Mouse (Mus musculus): ENCODE data around the gene Map2k6.

DNA sequence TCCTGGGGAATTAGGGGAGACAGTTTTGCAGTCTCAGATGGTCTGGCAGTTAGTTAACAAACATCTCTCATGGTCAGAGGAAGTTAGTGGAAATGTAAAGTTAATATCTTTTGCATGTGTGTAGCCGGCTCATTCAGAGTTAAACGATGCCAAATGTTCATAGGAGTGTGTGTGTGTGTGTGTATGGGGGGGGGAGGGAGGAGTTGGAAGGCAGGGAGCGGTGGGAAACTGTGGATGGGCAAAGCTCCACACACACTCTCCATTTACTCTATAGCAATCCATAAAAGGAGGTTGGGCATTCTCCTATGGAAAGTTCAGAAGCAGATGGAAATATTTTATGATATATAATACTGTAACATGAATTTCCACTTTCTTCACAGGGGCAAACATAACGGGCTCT is 135.9 kb downstream of the Map2k6 start:
- TF ChIP-seq GATA1 (IDR thresholded peaks at IDR 0.05; ENCODE audit: borderline replicate concordance, low read length) (no peak), FLI1 (IDR thresholded peaks at IDR 0.05; ENCODE audit: low read length) (no peak)

Measured in megakaryocyte, embryonic 14.5 days (primary cell).